Mouse (Mus musculus): ENCODE results near the gene Mog. TPM values are rescaled to one million over a fixed set of nuclear protein-coding genes. Genes with fewer than 3 reads are reported as not detected.

Gene Mog
- polyA plus RNA-seq, 1 experiment from 2014 or later, result 0.13 TPM

GRCm38 (mm10) chr17:36971172-36971850, 51.9 kb downstream of the Mog start:
- Histone ChIP-seq H3K4me3 (ENCODE audit: low read depth, low read length) (no peak overlapping the region), H3K9ac (no peak overlapping the region), H3K27ac (ENCODE audit: low read depth) (no peak overlapping the region), H3K27me3 (ENCODE audit: insufficient read depth, low read length) (no peaks in the 10 kb centered on the region), H3K4me1 (ENCODE audit: insufficient read depth) (no peaks in the 10 kb centered on the region), H3K36me3 (ENCODE audit: insufficient read depth) (no peaks in the 10 kb centered on the region), H3K4me2 (no peak overlapping the region), H3K9me3 (ENCODE audit: low read depth, low read length) (no peaks in the 10 kb centered on the region)
- ATAC-seq (ENCODE audit: insufficient read depth) (no peak), DNase-seq (no peak)
- 78% methylated on average over 6 of the region's 6 CpGs for WGBS
- no peak for TF ChIP-seq CTCF (IDR thresholded peaks at IDR 0.05; ENCODE audit: low read depth)

- Histone ChIP-seq H3K4me2 (no peak overlapping the region), H3K9me3 (ENCODE audit: low read depth, low read length) (no peaks in the 10 kb centered on the region), H3K4me1 (ENCODE audit: insufficient read depth) (no peaks in the 10 kb centered on the region), H3K9ac (no peak overlapping the region), H3K36me3 (ENCODE audit: insufficient read depth) (no peaks in the 10 kb centered on the region), H3K27me3 (ENCODE audit: insufficient read depth, low read length) (no peaks in the 10 kb centered on the region), H3K4me3 (ENCODE audit: low read depth, low read length) (no peak overlapping the region), H3K27ac (ENCODE audit: low read depth) (no peak overlapping the region)
- ATAC-seq (ENCODE audit: insufficient read depth) (no peak), DNase-seq (no peak)
- 74% methylated on average over 14 of the region's 14 CpGs for WGBS
- TF ChIP-seq CTCF (IDR thresholded peaks at IDR 0.05; ENCODE audit: low read depth), result no peak
Observed at GRCm38 (mm10) chr17:36970316-36970890, 52.8 kb downstream of the Mog start.

- H3K27me3 ChIP-seq (ENCODE audit: insufficient read depth, low read length), result no peaks in the 10 kb centered on the region
- no peak overlapping the region for H3K4me2 ChIP-seq
- WGBS, result 76% methylated on average over 1 of the region's 1 CpGs
- H3K9me3 ChIP-seq (ENCODE audit: low read depth, low read length), result no peaks in the 10 kb centered on the region
- no peak overlapping the region for H3K4me3 ChIP-seq (ENCODE audit: low read depth, low read length)
- no peak overlapping the region for H3K9ac ChIP-seq
- no peak for DNase-seq
- no peak for TF ChIP-seq CTCF (IDR thresholded peaks at IDR 0.05; ENCODE audit: low read depth)
- H3K27ac ChIP-seq (ENCODE audit: low read depth), result no peak overlapping the region
- no peaks in the 10 kb centered on the region for H3K4me1 ChIP-seq (ENCODE audit: insufficient read depth)
- no peak for ATAC-seq (ENCODE audit: insufficient read depth)
- H3K36me3 ChIP-seq (ENCODE audit: insufficient read depth), result no peaks in the 10 kb centered on the region
Observed at GRCm38 (mm10) chr17:36966875-36967274, 56.3 kb downstream of the Mog start.

- no peak for TF ChIP-seq CTCF (IDR thresholded peaks at IDR 0.05; ENCODE audit: low read depth)
- H3K27me3 ChIP-seq (ENCODE audit: insufficient read depth, low read length), result no peaks in the 10 kb centered on the region
- DNase-seq (no peak), ATAC-seq (ENCODE audit: insufficient read depth) (no peak)
- H3K9ac ChIP-seq, result no peak overlapping the region
- H3K4me3 ChIP-seq (ENCODE audit: low read depth, low read length), result no peak overlapping the region
- H3K36me3 ChIP-seq (ENCODE audit: insufficient read depth), result peaks cover 5% of the 10 kb centered on the region; the same call in 1 of the 2 replicates
- H3K4me2 ChIP-seq, result no peak overlapping the region
- no peaks in the 10 kb centered on the region for H3K9me3 ChIP-seq (ENCODE audit: low read depth, low read length)
- WGBS, result 50% methylated on average over 1 of the region's 1 CpGs
- no peak overlapping the region for H3K27ac ChIP-seq (ENCODE audit: low read depth)
- H3K4me1 ChIP-seq (ENCODE audit: insufficient read depth), result no peaks in the 10 kb centered on the region
Observed at GRCm38 (mm10) chr17:36961125-36961524, 62.1 kb downstream of the Mog start.

Other genes starting within 250 kb of the Mog start
- not detected in 2 replicates for gene H2-M10.6, start 211.2 kb downstream of the Mog start, polyA plus RNA-seq (2014; fragmentation: Nextera tagmentation; extraction: Ambion mirVana)
- 33.1 and 35.0 TPM in 2 replicates for gene Trim26, start 186.3 kb downstream of the Mog start, polyA plus RNA-seq (2014; fragmentation: Nextera tagmentation; extraction: Ambion mirVana)
- gene Trim15, start 156.2 kb downstream of the Mog start, polyA plus RNA-seq (2014; fragmentation: Nextera tagmentation; extraction: Ambion mirVana), result 0.11 and 0.16 TPM in 2 replicates
- 2.6 and 3.4 TPM in 2 replicates for gene Trim10, start 153.8 kb downstream of the Mog start, polyA plus RNA-seq (2014; fragmentation: Nextera tagmentation; extraction: Ambion mirVana)
- not detected in 2 replicates for gene Trim40, start 133.3 kb downstream of the Mog start, polyA plus RNA-seq (2014; fragmentation: Nextera tagmentation; extraction: Ambion mirVana)
- gene Trim31, start 125.3 kb downstream of the Mog start, polyA plus RNA-seq (2014; fragmentation: Nextera tagmentation; extraction: Ambion mirVana), result 0.11 and 0.16 TPM in 2 replicates
- gene Rnf39, start 80.5 kb downstream of the Mog start, polyA plus RNA-seq (2014; fragmentation: Nextera tagmentation; extraction: Ambion mirVana), result 0.35 and 0.53 TPM in 2 replicates
- 116 and 123 TPM in 2 replicates for gene Ppp1r11, start 71.7 kb downstream of the Mog start, polyA plus RNA-seq (2014; fragmentation: Nextera tagmentation; extraction: Ambion mirVana)
- gene Znrd1, start 64.8 kb downstream of the Mog start, polyA plus RNA-seq (2014; fragmentation: Nextera tagmentation; extraction: Ambion mirVana), result 102 and 109 TPM in 2 replicates
- 5.1 and 6.9 TPM in 2 replicates for gene Znrd1as, start 64.8 kb downstream of the Mog start, polyA plus RNA-seq (2014; fragmentation: Nextera tagmentation; extraction: Ambion mirVana)
- not detected in 2 replicates for gene 2410137M14Rik, start 42.2 kb downstream of the Mog start, polyA plus RNA-seq (2014; fragmentation: Nextera tagmentation; extraction: Ambion mirVana)
- 0.17 and 0.22 TPM in 2 replicates for gene H2-M5, start 33.9 kb downstream of the Mog start, polyA plus RNA-seq (2014; fragmentation: Nextera tagmentation; extraction: Ambion mirVana)
- gene Zfp57, start 22.2 kb downstream of the Mog start, polyA plus RNA-seq (2014; fragmentation: Nextera tagmentation; extraction: Ambion mirVana), result 77.5 and 80.7 TPM in 2 replicates
- gene Gabbr1, start 22.6 kb upstream of the Mog start, polyA plus RNA-seq (2014; fragmentation: Nextera tagmentation; extraction: Ambion mirVana), result 7.0 and 8.8 TPM in 2 replicates
- gene Olfr90, start 65.1 kb upstream of the Mog start, polyA plus RNA-seq (2014; fragmentation: Nextera tagmentation; extraction: Ambion mirVana), result 0.34 TPM in 1 of 2 replicates, not detected in the other
- gene Olfr91, start 74.9 kb upstream of the Mog start, polyA plus RNA-seq (2014; fragmentation: Nextera tagmentation; extraction: Ambion mirVana), result 0.07 TPM in 1 of 2 replicates, not detected in the other
- not detected in 2 replicates for gene Olfr92, start 96.7 kb upstream of the Mog start, polyA plus RNA-seq (2014; fragmentation: Nextera tagmentation; extraction: Ambion mirVana)
- gene Olfr93, start 138.1 kb upstream of the Mog start, polyA plus RNA-seq (2014; fragmentation: Nextera tagmentation; extraction: Ambion mirVana), result not detected in 2 replicates
- not detected in 2 replicates for gene Ubd, start 170.5 kb upstream of the Mog start, polyA plus RNA-seq (2014; fragmentation: Nextera tagmentation; extraction: Ambion mirVana)
- not detected in 2 replicates for gene Olfr94, start 177.6 kb upstream of the Mog start, polyA plus RNA-seq (2014; fragmentation: Nextera tagmentation; extraction: Ambion mirVana)
- not detected in 2 replicates for gene Olfr95, start 189.7 kb upstream of the Mog start, polyA plus RNA-seq (2014; fragmentation: Nextera tagmentation; extraction: Ambion mirVana)
- gene Olfr96, start 196.7 kb upstream of the Mog start, polyA plus RNA-seq (2014; fragmentation: Nextera tagmentation; extraction: Ambion mirVana), result not detected in 2 replicates
- not detected in 2 replicates for gene Olfr97, start 213.9 kb upstream of the Mog start, polyA plus RNA-seq (2014; fragmentation: Nextera tagmentation; extraction: Ambion mirVana)
- not detected in 2 replicates for gene Olfr98, start 240.4 kb upstream of the Mog start, polyA plus RNA-seq (2014; fragmentation: Nextera tagmentation; extraction: Ambion mirVana)
- gene H2-M3, start 246.8 kb upstream of the Mog start, polyA plus RNA-seq (2014; fragmentation: Nextera tagmentation; extraction: Ambion mirVana), result 1.0 and 1.2 TPM in 2 replicates